Mouse (Mus musculus) macrophage (primary cell): ENCODE data around the gene Myo18a. TPM values are rescaled to one million over a fixed set of nuclear protein-coding genes. Genes with fewer than 3 reads are reported as not detected.

Source experiments
- H3K27ac ChIP-seq: fragments of 350-480 bp; formaldehyde crosslinking; 2 replicates; pipeline ENCODE4 v1.9.0; 2021
- H3K36me3 ChIP-seq: fragments of 350-480 bp; formaldehyde crosslinking; 2 replicates; pipeline ENCODE4 v1.9.0; 2021; ENCODE audit errors: inconsistent target
- H3K4me3 ChIP-seq: fragments of 350-480 bp; formaldehyde crosslinking; 2 replicates; pipeline ENCODE4 v1.9.0; 2021; ENCODE audit errors: inconsistent target
- H3K79me2 ChIP-seq: fragments of 350-480 bp; formaldehyde crosslinking; 2 replicates; pipeline ENCODE4 v1.9.0; 2021; ENCODE audit errors: inconsistent target
- WGBS: methylation state at CpG from one replicate; pipeline ENCODE4 v1.1.7; 2026; ENCODE audit warnings: inconsistent platforms; ENCODE audit not compliant: missing documents; 5-methylcytosine and 5-hydroxymethylcytosine counted together
- polyA plus RNA-seq: library from polyadenylated mRNA; stranded (reverse); fragments of 250-400 nt; gene quantifications from 3 replicates; pipeline ENCODE4 v1.2.4, GENCODE M21; 2018; ENCODE audit warnings: inconsistent platforms

Myo18a gene
- polyA plus RNA-seq, 1 experiment from 2014 or later, result 91.1 TPM

DNA sequence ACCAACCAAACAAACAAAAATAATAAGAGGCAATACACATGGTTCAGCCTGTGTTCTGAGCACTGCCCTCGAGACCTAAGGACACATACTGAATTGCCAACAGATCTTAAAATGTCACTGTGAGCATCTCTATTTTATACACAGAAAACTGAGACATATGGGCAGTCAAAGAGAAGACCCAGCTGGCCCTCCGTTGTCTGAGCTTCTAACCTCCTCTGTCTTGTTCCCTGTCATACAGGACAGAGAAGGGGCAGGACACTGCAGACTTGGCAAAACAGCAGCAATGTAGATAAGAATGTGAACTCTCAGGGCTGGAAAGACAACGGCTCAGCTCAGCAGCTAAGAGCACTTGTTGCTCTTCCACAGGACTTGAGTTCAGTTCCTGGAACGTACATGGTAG, 145.4 kb downstream of the Myo18a start:
- H3K27ac ChIP-seq, result no peak overlapping the region
- 79% methylated on average over 4 of the region's 4 CpGs for WGBS
- no peak overlapping the region for H3K4me3 ChIP-seq

DNA sequence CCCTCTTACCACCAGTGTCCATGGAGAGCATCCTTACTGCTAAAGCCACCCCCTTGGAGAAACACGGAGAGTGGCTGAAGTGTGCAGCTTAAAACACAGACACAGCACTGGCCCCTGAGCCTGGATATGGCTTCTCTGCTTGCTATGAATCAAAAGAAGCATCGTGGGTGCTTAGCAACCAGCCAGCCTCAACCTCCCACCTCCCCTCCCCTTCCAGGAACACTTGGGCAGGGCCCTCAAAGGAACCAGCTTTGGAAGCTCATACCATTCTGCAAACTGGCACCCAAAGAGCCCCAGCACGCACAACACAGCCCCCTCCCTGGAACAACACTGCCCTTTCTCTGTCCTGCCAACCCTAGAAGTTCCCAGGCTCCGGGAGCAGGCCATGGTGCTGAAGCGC, 146.3 kb downstream of the Myo18a start:
- H3K36me3 ChIP-seq, result no peaks in the 10 kb centered on the region
- no peak overlapping the region for H3K4me3 ChIP-seq
- no peak overlapping the region for H3K27ac ChIP-seq
- H3K79me2 ChIP-seq, result no peaks in the 10 kb centered on the region
- 40% methylated on average over 5 of the region's 5 CpGs for WGBS

More for the DNA sequence above, 145.4 kb downstream of the Myo18a start:
- no peaks in the 10 kb centered on the region for H3K36me3 ChIP-seq
- H3K79me2 ChIP-seq, result no peaks in the 10 kb centered on the region

DNA sequence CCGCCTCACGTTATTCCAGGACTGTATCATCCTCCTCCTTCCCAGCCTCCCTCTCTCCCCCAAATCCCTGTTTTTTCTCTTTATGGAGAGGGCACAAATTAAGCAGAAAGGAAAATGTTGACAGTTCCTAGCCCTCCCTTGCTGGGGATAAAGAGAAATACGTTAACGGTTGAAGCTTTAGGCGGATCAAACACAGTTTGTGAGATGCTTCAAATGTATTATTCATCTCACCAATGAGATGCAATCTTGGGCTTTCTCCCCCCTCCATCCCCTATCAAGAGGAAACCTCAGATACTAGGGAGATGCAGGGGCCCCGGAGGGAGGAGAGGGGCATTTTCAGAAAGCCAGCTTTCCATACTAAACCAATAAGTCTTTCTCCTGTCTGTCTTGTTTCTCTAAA, 146.7 kb downstream of the Myo18a start:
- Histone ChIP-seq H3K27ac (no peak overlapping the region), H3K4me3 (no peak overlapping the region), H3K79me2 (no peaks in the 10 kb centered on the region), H3K36me3 (no peaks in the 10 kb centered on the region)
- 48% methylated on average over 6 of the region's 6 CpGs for WGBS

DNA sequence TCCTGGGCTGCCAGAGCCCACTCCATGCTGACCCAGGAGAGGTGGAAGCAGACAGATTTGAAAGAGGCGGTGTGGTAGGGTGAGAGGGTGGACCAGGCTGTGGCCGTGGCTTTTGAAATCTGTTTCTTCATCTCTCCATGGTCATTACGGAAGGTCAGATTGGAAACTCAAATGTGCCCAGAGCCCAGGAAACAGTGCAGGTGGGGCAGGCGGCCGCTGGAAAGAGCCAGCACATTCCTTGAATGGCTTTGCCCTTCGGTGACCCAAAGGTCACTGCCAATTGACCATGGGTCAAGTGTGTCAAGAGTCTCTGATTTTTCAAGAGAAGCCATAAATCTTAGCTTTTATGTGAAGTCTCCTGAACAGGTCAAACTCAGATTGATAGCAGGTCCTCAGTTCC, 150.5 kb downstream of the Myo18a start:
- H3K36me3 ChIP-seq, result no peaks in the 10 kb centered on the region
- no peak overlapping the region for H3K4me3 ChIP-seq
- 91% methylated on average over 6 of the region's 6 CpGs for WGBS
- H3K79me2 ChIP-seq, result no peaks in the 10 kb centered on the region
- no peak overlapping the region for H3K27ac ChIP-seq

DNA sequence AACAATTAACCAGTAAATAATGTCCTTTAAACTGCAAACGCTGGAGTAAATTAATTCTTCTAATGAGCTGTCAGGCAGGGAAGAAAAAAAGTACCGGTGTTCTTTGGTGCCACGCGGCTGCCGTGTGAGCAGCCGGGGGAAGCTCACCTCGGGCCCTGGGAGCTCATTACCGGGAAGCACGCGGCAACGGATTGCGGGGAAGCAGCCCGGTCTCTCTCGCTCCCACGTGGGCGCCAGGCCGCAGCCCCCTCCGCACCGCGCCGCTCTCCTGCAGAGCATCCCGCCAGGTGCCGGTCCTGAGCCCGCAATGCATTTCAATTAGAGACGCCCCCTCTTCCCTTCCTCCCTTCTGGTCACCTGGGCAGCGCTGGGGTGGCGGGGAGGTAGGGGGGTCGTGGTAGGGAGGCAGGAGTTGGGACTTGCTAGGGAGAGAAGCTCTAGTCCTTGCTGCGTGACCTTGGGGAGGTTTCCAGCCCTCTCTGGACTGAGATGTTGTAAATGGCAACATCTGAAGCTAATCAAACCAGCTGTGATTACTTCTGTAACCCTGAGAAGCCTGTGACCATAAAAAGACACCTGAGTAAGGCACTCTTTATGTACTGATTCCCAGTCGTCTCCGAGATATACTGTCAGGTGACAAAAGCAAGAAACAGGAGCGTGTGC, 151.7 kb downstream of the Myo18a start:
- no peak overlapping the region for H3K27ac ChIP-seq
- no peaks in the 10 kb centered on the region for H3K79me2 ChIP-seq
- H3K4me3 ChIP-seq, result no peak overlapping the region
- no peaks in the 10 kb centered on the region for H3K36me3 ChIP-seq
- 6% methylated on average over 31 of the region's 32 CpGs for WGBS

Other genes with a start within 250 kb of the Myo18a start
- gene Abhd15, start 248.1 kb upstream of the Myo18a start, polyA plus RNA-seq, result 0.63 to 3.6 TPM (median 3.1 TPM) in 3 replicates
- 1.8 to 4.6 TPM (median 4.5 TPM) in 3 replicates for gene Trp53i13, start 247.3 kb upstream of the Myo18a start, polyA plus RNA-seq
- gene Gm10392, start 244.0 kb upstream of the Myo18a start, polyA plus RNA-seq, result not detected in 3 replicates
- 16.9 to 21.9 TPM (median 19.1 TPM) in 3 replicates for gene Taok1, start 155.4 kb upstream of the Myo18a start, polyA plus RNA-seq
- 22.9 to 25.7 TPM (median 24.8 TPM) in 3 replicates for gene Nufip2, start 77.1 kb upstream of the Myo18a start, polyA plus RNA-seq
- gene Cryba1, start 38.0 kb upstream of the Myo18a start, polyA plus RNA-seq, result not detected in 3 replicates
- not detected in 3 replicates for gene Gm10277, start 24.5 kb downstream of the Myo18a start, polyA plus RNA-seq
- not detected in 3 replicates for gene Pipox, start 130.8 kb downstream of the Myo18a start, polyA plus RNA-seq
- gene Sez6, start 167.6 kb downstream of the Myo18a start, polyA plus RNA-seq, result not detected in 3 replicates
- 22.0 to 26.4 TPM (median 26.0 TPM) in 3 replicates for gene Phf12, start 219.5 kb downstream of the Myo18a start, polyA plus RNA-seq